Mouse (Mus musculus) heart, adult 2 months (tissue): ENCODE results near the gene Hist1h3d. TPM values are rescaled to one million over a fixed set of nuclear protein-coding genes. Genes with fewer than 3 reads are reported as not detected.
"Not testable (repeated sequence)": the region's sequence is repeated elsewhere in the genome, so short reads cannot be mapped to it uniquely, and the experiment has no call there.

ENCODE experiments used
- DNase-seq, 2 experiments: peaks; one replicate each; pipeline ENCODE4 v3.0.0; 2021
- H3K27ac ChIP-seq: fragments of 200-600 bp; 2 replicates; pipeline ENCODE4 v1.8.1; 2022
- H3K27me3 ChIP-seq: fragments of 200-500 bp; 2 replicates; pipeline ENCODE4 v1.6.1; 2012; ENCODE audit warnings: mild to moderate bottlenecking, low read length, inconsistent platforms, mixed read lengths; ENCODE audit not compliant: control insufficient read depth, insufficient read depth
- H3K36me3 ChIP-seq: fragments of 200-500 bp; 2 replicates; pipeline ENCODE4 v1.6.1; 2012; ENCODE audit warnings: low read length, inconsistent platforms; ENCODE audit not compliant: control insufficient read depth, insufficient read depth
- H3K4me1 ChIP-seq: fragments of 200-500 bp; 2 replicates; pipeline ENCODE4 v1.6.1; 2011; ENCODE audit warnings: low read length; ENCODE audit not compliant: control insufficient read depth, insufficient read depth
- H3K4me3 ChIP-seq: fragments of 200-600 bp; 2 replicates; pipeline ENCODE4 v1.8.1; 2022
- H3K79me2 ChIP-seq: fragments of 200-500 bp; replicated peaks from 2 replicates; pipeline ENCODE4 v1.6.1; 2012; ENCODE audit warnings: mild to moderate bottlenecking, inconsistent platforms, low read length, moderate library complexity, mixed read lengths; ENCODE audit not compliant: control insufficient read depth, insufficient read depth
- H3K9ac ChIP-seq: fragments of 200-500 bp; 2 replicates; pipeline ENCODE4 v1.6.1; 2012; ENCODE audit warnings: low read depth, mild to moderate bottlenecking, control low read depth, inconsistent platforms, low read length, mixed read lengths
- CTCF ChIP-seq: fragments of 200-600 bp; IDR thresholded peaks from 2 replicates; pipeline ENCODE4 v1.8.1; 2022; ENCODE audit warnings: antibody characterized with exemption, mild to moderate bottlenecking, moderate library complexity
- EP300 ChIP-seq: fragments of 200-500 bp; IDR thresholded peaks from 2 replicates; pipeline ENCODE4 v1.6.1; 2011; ENCODE audit warnings: low read depth, low read length, control low read depth; ENCODE audit not compliant: insufficient read depth
- POLR2A ChIP-seq: fragments of 200-500 bp; IDR thresholded peaks from 2 replicates; pipeline ENCODE4 v1.6.1; 2011; ENCODE audit warnings: mild to moderate bottlenecking, low read depth, low read length, control low read depth; ENCODE audit not compliant: insufficient read depth
- WGBS: fragments of 180-500 bp; shearing (Covaris S2); methylation state at CpG from one replicate; pipeline ENCODE4 v1.1.7; 2018; 5-methylcytosine and 5-hydroxymethylcytosine counted together
- intact Hi-C: fragments of 180-260 bp; cut with DNase I; formaldehyde crosslinking; loops from one replicate; pipeline ENCODE4 v1.15.1; 2025
- polyA plus RNA-seq: library from polyadenylated mRNA; depleted of rRNA; stranded (reverse); fragments of >200 nt; gene quantifications from 2 replicates; pipeline ENCODE4 v1.2.3, GENCODE M21; 2012
- total RNA-seq, 2 experiments: library from RNA; stranded (reverse); gene quantifications; 2 replicates each; pipeline ENCODE4 v1.2.3; 2021

The Hist1h3d gene
- total and polyA plus RNA-seq, 3 experiments: 1.1 to 2.3 (median 1.5) TPM

DNA sequence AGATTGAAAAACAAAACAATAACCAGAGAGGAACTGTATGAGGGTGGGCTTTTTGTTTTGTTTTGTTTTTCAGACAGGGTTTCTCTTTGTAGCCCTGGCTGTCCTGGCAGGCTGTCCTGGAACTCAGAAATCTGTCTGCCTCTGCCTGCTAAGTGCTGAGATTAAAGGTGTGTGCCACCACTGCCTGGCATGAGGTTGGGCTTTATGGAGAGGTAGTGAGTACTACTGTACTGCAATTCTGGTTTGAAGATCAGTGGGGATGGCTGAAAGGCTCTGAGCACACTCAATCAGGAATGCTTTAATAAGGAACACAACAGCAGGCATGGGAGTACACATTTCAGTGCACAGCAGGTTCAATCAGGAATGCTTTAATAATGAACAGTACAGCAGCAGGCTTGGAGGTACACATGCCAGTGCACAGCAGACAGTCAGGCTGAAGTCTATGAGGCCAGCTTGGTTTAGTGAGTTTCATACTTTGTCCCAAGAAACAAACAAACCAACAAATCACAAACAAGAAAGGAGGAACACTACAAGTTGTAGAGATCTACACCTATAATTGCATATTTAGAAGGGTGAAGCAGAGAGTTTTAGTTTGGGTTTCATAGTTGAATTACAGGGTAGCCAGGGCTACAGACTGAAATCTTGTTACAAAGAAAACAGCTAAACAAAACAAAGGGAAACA lies 8.0 kb downstream of the Hist1h3d start:
- intact Hi-C loops: loop anchor here (2.0 to 10.0 kb wide), 6 partner anchors 53 to 1869 kb away; partner anchors contain the start of genes Hist1h1b, Hist1h2ag, Hist1h2ai and Hist1h2an
- TF ChIP-seq CTCF: no peak
- no peak for TF ChIP-seq EP300
- no peak for TF ChIP-seq POLR2A
- no peak overlapping the region for H3K9ac ChIP-seq

GRCm38 (mm10) chr13:23584331-23584730 lies 8.8 kb downstream of the Hist1h3d start:
- Histone ChIP-seq H3K79me2 (no peaks in the 10 kb centered on the region), H3K27me3 (no peaks in the 10 kb centered on the region), H3K4me1 (peaks cover 4% of the 10 kb centered on the region), H3K4me3 (peak overlapping the region; percentile 67), H3K9ac (peak overlapping the region; percentile 23), H3K36me3 (peaks cover 4% of the 10 kb centered on the region; the same call in 1 of the 2 replicates), H3K27ac (peak overlapping the region; percentile 95)
- intact Hi-C loops: loop anchor here (2.0 to 10.0 kb wide), 6 partner anchors 54 to 1870 kb away; partner anchors contain the start of genes Hist1h1b, Hist1h2ag, Hist1h2ai and Hist1h2an
- TF ChIP-seq POLR2A (no peak), EP300 (no peak), CTCF (no peak)
- no peak for DNase-seq

More for the DNA sequence above, 8.0 kb downstream of the Hist1h3d start:
- Histone ChIP-seq H3K4me3 (no peak overlapping the region; the same call in 1 of the 2 replicates), H3K79me2 (no peaks in the 10 kb centered on the region), H3K27ac (no peak overlapping the region; the same call in 1 of the 2 replicates), H3K27me3 (no peaks in the 10 kb centered on the region), H3K36me3 (peaks cover 4% of the 10 kb centered on the region; the same call in 1 of the 2 replicates), H3K4me1 (peaks cover 4% of the 10 kb centered on the region)
- DNase-seq: no peak

DNA sequence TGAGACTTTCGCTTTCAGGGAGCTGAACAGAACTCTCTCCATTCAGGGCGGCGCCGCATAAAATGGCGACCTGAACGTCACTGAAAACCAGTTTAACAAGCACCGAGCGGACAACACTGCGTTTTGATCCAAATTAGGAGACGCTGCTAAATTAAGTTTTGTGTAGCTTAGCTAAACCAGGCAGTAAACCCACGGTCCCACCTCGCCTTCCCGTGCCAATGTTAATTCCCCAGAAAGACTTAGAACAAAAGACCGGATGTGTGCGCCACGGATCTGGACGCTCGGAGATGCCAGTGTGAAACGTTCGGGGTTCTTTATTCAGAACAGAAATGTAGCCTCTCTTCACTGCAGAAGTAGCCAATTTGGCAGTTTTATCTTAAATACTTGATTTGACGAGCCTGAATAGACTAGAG lies 9.5 kb downstream of the Hist1h3d start:
- DNase-seq: peak; percentile 79 to 83
- Histone ChIP-seq H3K4me3 (peak overlapping the region; percentile 67), H3K36me3 (peaks cover 4% of the 10 kb centered on the region; the same call in 1 of the 2 replicates), H3K79me2 (no peaks in the 10 kb centered on the region), H3K27me3 (no peaks in the 10 kb centered on the region), H3K27ac (peak overlapping the region; percentile 95), H3K4me1 (peaks cover 4% of the 10 kb centered on the region), H3K9ac (peak overlapping the region; percentile 73)
- TF ChIP-seq POLR2A (peak; percentile 57), CTCF (no peak)
- intact Hi-C loops: loop anchor here (2.0 to 10.0 kb wide), 4 partner anchors 54 to 1870 kb away; partner anchors contain the start of genes Hist1h1b, Hist1h2ai, Hist1h2an and Hist1h2bc
- under 1% methylated on average over 21 of the region's 21 CpGs for WGBS

DNA sequence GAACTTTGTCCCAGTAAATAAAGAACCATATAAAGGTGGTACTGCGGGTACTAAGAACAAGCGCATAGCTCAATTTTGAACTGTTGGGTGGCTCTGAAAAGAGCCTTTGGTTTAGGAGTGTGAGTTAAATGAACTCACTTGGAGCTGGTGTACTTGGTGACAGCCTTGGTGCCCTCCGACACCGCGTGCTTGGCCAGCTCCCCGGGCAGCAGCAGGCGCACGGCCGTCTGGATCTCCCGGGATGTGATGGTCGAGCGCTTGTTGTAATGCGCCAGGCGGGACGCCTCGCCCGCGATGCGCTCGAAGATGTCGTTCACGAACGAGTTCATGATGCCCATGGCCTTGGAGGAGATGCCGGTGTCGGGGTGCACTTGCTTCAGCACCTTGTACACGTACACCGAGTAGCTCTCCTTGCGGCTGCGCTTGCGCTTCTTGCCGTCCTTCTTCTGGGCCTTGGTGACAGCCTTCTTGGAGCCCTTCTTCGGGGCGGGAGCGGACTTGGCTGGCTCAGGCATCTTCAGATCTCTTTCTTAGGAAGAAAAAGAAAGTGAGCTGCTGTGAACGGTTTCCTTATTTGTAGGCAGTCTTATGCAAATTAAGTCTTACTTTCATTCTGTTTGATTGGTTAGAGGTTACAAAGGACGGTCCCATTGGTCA lies 10.0 kb downstream of the Hist1h3d start:
- not testable (repeated sequence) for H3K4me1 ChIP-seq, H3K27me3 ChIP-seq, H3K79me2 ChIP-seq, H3K36me3 ChIP-seq
- peak; percentile 96 for TF ChIP-seq POLR2A
- DNase-seq: peak; percentile 77 to 80
- intact Hi-C loops: loop anchor here (1.0 to 10.0 kb wide), 6 partner anchors 36 to 1871 kb away; partner anchors contain the start of genes Hist1h1b, Hist1h2ai, Hist1h2an and Hist1h2bc
- peak overlapping the region; percentile 79 for H3K9ac ChIP-seq
- WGBS: under 1% methylated on average over 35 of the region's 36 CpGs
- H3K27ac ChIP-seq: peak overlapping the region; percentile 95
- peak overlapping the region; percentile 67 for H3K4me3 ChIP-seq

DNA sequence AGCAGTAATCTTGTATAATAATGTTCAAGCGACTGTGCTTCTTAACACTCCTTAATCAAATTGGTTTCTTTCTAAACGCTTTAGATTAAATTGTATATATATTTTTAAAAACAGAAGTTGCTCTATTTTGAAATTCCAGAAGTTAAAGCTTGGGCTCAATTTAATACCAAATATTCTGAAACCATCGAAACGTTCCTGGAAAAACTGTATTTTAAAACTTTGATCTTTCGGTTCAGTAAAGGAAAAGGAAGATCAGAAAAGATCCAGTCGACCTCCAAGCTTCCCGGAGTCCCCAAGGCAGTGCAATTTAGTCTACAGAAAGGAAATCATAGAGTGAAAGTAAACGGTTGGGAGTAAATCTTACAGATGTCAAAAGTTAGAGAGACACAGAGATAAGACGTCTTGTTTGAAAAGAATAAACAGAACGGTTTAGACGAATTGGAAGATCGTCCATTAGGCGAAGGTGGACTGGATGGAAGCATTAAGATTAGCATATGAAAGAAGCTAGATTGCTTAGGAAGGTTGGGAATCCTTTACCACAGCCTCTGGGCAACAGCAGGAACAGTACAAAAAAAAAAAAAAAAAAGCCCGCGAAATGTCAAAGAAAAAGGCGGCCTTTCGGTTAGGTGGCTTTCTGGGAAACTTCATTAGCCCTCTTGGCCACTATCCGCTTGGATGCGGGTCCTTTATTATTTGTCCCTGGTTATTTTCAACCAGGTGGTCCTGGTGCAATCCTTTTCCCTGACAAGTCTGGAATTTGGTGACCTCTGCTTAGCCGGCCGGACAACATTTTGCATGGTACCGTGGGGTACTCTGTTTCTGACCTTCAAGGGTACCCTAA lies 10.8 kb downstream of the Hist1h3d start:
- H3K4me1 ChIP-seq: peaks cover 4% of the 10 kb centered on the region
- peak overlapping the region; percentile 67 for H3K4me3 ChIP-seq
- H3K9ac ChIP-seq: peak overlapping the region; percentile 60; the same call in 1 of the 2 replicates
- H3K36me3 ChIP-seq: peaks cover 4% of the 10 kb centered on the region; the same call in 1 of the 2 replicates
- intact Hi-C loops: loop anchor here (1.0 to 10.0 kb wide), 4 partner anchors 35 to 1872 kb away; partner anchors contain the start of genes Hist1h1b, Hist1h2ai, Hist1h2an and Hist1h2be
- no peaks in the 10 kb centered on the region for H3K79me2 ChIP-seq
- TF ChIP-seq EP300 (no peak), CTCF (no peak), POLR2A (no peak)
- H3K27ac ChIP-seq: peak overlapping the region; percentile 95
- H3K27me3 ChIP-seq: no peaks in the 10 kb centered on the region
- DNase-seq: no peak
- WGBS: 1% methylated on average over 22 of the region's 22 CpGs
